Mouse (Mus musculus): ENCODE measurements at regions not wholly inside any gene's neighbourhood (a gene's known extent, or its start where the extent isn't known, plus 50 kb on each side); places are given as distances from the start of the nearest gene placed in this dataset.

DNA sequence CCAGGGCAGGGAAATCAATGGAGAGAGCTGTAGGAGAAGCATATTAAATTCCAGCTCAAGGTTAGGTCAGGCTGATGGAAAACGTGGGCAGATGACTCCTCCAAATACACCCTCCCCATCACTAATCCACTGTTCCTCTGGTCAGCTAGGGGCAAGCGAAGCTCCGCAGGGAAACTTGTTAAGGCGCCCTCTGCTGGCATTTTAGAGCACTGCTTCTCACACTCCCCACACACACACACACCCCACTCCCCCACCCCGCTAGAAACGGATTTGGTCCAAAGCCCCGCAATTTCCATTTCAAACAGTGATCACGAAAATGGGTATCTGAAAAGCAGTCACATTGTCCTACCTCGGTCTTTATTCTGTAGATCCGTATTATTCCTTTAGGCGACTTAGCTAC lies 259.0 kb upstream of the Gpc5 start:
- no peak for ATAC-seq
- no peak overlapping the region for H3K27ac ChIP-seq (ENCODE audit: low read length)
- no peak overlapping the region for H3K4me2 ChIP-seq (ENCODE audit: low read depth, low read length)
- no peaks in the 10 kb centered on the region for H3K4me1 ChIP-seq (ENCODE audit: control insufficient read depth, insufficient read depth, low read length)
- no peaks in the 10 kb centered on the region for H3K9me3 ChIP-seq (ENCODE audit: control insufficient read depth, low read length)
- no peak overlapping the region for H3K4me3 ChIP-seq (ENCODE audit: low read length)
- H3K9ac ChIP-seq (ENCODE audit: low read depth, low read length) = no peak overlapping the region
- 66% methylated on average over 11 of the region's 11 CpGs for WGBS
- no peaks in the 10 kb centered on the region for H3K36me3 ChIP-seq (ENCODE audit: control insufficient read depth, insufficient read depth, low read length)
- no peaks in the 10 kb centered on the region for H3K27me3 ChIP-seq (replicated peaks; ENCODE audit: control insufficient read depth, insufficient read depth, low read length)

GRCm38 (mm10) chr14:114836723-114837349 lies 255.2 kb upstream of the Gpc5 start:
- Histone ChIP-seq H3K4me3 (ENCODE audit: low read length) (no peak overlapping the region), H3K27me3 (replicated peaks; ENCODE audit: control insufficient read depth, insufficient read depth, low read length) (no peaks in the 10 kb centered on the region), H3K27ac (ENCODE audit: low read length) (no peak overlapping the region), H3K4me1 (ENCODE audit: control insufficient read depth, insufficient read depth, low read length) (no peaks in the 10 kb centered on the region), H3K9ac (ENCODE audit: low read depth, low read length) (no peak overlapping the region), H3K4me2 (ENCODE audit: low read depth, low read length) (no peak overlapping the region), H3K36me3 (ENCODE audit: control insufficient read depth, insufficient read depth, low read length) (no peaks in the 10 kb centered on the region), H3K9me3 (ENCODE audit: control insufficient read depth, low read length) (no peaks in the 10 kb centered on the region)
- ATAC-seq = peak; percentile 87
- WGBS = 48% methylated on average over 3 of the region's 3 CpGs

DNA sequence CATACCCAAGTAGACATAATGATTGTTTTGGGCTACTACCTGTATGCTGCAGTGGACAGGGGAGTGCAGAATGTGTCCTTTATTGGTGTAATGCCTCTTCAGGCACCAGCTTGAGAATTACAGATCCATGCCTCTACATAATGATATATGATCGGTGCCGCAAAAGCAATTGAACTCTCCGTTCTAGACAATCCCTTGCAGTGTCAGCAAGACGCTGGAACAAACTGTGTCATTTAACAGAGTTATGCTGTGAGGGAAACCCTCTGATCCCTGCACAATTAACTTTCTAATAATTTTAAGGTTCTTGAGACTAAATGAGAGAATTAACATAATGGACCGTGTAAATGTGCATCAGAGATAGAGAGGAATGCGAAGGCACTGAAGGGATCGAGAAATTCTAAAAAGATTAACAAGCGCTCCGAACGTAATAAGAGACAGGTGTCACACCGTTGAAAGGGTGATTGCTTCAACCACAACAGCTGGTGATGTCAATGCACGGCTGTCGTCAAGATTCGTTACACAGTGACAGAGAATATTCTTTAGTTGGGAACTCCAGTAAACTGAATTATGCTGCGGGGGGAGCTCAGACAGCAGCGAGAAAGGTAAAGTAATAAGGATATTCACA lies 254.3 kb upstream of the Gpc5 start:
- 48% methylated on average over 16 of the region's 16 CpGs for WGBS
- H3K36me3 ChIP-seq (ENCODE audit: control insufficient read depth, insufficient read depth, low read length) = no peaks in the 10 kb centered on the region
- no peaks in the 10 kb centered on the region for H3K9me3 ChIP-seq (ENCODE audit: control insufficient read depth, low read length)
- no peak overlapping the region for H3K4me3 ChIP-seq (ENCODE audit: low read length)
- no peak overlapping the region for H3K27ac ChIP-seq (ENCODE audit: low read length)
- H3K4me1 ChIP-seq (ENCODE audit: control insufficient read depth, insufficient read depth, low read length) = no peaks in the 10 kb centered on the region
- no peaks in the 10 kb centered on the region for H3K27me3 ChIP-seq (replicated peaks; ENCODE audit: control insufficient read depth, insufficient read depth, low read length)
- H3K9ac ChIP-seq (ENCODE audit: low read depth, low read length) = no peak overlapping the region
- ATAC-seq = 0 out of 2 replicates have a peak, but pooled peaks have one; percentile 19
- H3K4me2 ChIP-seq (ENCODE audit: low read depth, low read length) = 0 out of 2 replicates have a peak overlapping the region, but pooled peaks have one; percentile 25

DNA sequence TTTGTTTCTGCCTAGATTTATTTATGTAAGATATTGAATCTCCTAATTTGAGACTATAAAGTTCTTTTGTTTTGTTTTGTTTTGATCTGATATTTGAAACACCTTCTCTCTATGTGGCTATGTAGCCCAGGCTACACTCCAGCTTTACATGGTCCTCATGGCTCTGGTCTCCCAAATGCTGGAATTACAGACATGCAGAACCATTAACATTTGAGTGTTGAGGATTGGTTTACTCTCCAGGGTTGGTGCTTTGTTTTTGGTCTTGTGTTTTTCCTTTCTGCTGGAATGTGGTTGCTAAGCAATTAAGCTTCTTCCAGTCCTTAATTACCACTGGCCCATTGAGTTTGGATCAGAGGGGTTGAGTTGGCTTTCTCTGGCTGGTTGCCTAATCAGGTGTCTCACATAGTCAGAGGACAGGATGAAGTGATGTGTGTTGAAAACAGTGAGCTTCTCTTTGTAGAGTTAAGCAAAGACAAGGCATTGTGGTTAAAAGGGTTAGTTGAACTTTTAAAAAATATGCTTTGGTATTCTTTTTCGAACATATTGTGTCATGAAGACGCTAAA lies 252.6 kb upstream of the Gpc5 start:
- Histone ChIP-seq H3K27me3 (replicated peaks; ENCODE audit: control insufficient read depth, insufficient read depth, low read length) (no peaks in the 10 kb centered on the region), H3K36me3 (ENCODE audit: control insufficient read depth, insufficient read depth, low read length) (no peaks in the 10 kb centered on the region), H3K9me3 (ENCODE audit: control insufficient read depth, low read length) (no peaks in the 10 kb centered on the region), H3K4me1 (ENCODE audit: control insufficient read depth, insufficient read depth, low read length) (no peaks in the 10 kb centered on the region), H3K27ac (ENCODE audit: low read length) (no peak overlapping the region), H3K4me2 (ENCODE audit: low read depth, low read length) (no peak overlapping the region), H3K9ac (ENCODE audit: low read depth, low read length) (no peak overlapping the region), H3K4me3 (ENCODE audit: low read length) (no peak overlapping the region)
- WGBS = 85% methylated on average over 2 of the region's 2 CpGs
- no peak for ATAC-seq

DNA sequence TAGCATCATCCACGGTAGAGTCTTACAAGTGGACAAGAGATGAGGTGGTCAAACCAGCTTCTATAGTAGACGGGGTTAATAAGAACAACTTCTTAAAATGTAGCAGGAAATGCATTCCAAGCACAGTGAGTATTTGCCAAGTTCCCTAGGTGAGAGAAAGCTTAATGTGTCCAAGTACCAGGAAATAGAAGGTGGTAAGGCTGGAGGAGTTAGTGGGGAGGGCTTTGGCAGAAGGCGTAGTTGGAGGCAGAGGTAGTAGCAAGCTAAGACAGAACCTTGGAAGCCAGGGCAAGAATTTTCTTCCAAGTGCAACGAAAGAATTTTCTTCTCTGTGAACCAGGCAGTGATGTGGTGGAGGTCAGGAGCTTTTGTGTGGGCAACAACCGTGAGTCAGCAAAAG lies 251.2 kb upstream of the Gpc5 start:
- no peak overlapping the region for H3K27ac ChIP-seq (ENCODE audit: low read length)
- no peaks in the 10 kb centered on the region for H3K4me1 ChIP-seq (ENCODE audit: control insufficient read depth, insufficient read depth, low read length)
- WGBS = 74% methylated on average over 5 of the region's 5 CpGs
- ATAC-seq = no peak
- H3K4me2 ChIP-seq (ENCODE audit: low read depth, low read length) = no peak overlapping the region
- H3K9ac ChIP-seq (ENCODE audit: low read depth, low read length) = no peak overlapping the region
- H3K27me3 ChIP-seq (replicated peaks; ENCODE audit: control insufficient read depth, insufficient read depth, low read length) = no peaks in the 10 kb centered on the region
- no peaks in the 10 kb centered on the region for H3K9me3 ChIP-seq (ENCODE audit: control insufficient read depth, low read length)
- no peaks in the 10 kb centered on the region for H3K36me3 ChIP-seq (ENCODE audit: control insufficient read depth, insufficient read depth, low read length)
- H3K4me3 ChIP-seq (ENCODE audit: low read length) = no peak overlapping the region

DNA sequence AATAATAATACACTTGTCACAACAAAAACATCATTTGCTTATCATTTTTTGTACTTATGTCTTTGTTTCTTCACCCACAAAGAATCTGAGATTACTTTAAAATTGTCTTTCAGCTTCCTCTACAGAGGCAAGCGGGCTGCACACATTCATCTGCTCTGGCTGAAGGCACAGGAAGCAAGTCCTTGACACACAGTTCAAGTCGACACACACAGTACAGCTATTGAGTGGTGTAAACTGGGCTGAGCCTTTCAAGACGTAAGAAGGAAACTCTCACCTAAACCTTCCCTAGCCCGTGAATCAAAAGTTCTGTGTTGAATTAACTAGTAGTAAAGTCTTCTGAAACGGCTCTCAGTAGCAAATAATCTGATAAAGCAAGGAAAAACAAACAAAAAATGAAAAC lies 250.5 kb upstream of the Gpc5 start:
- no peak overlapping the region for H3K4me3 ChIP-seq (ENCODE audit: low read length)
- 30% methylated on average over 5 of the region's 5 CpGs for WGBS
- H3K27me3 ChIP-seq (replicated peaks; ENCODE audit: control insufficient read depth, insufficient read depth, low read length) = no peaks in the 10 kb centered on the region
- H3K4me1 ChIP-seq (ENCODE audit: control insufficient read depth, insufficient read depth, low read length) = no peaks in the 10 kb centered on the region
- no peak for ATAC-seq
- no peak overlapping the region for H3K9ac ChIP-seq (ENCODE audit: low read depth, low read length)
- H3K27ac ChIP-seq (ENCODE audit: low read length) = no peak overlapping the region
- no peaks in the 10 kb centered on the region for H3K36me3 ChIP-seq (ENCODE audit: control insufficient read depth, insufficient read depth, low read length)
- H3K4me2 ChIP-seq (ENCODE audit: low read depth, low read length) = no peak overlapping the region
- no peaks in the 10 kb centered on the region for H3K9me3 ChIP-seq (ENCODE audit: control insufficient read depth, low read length)

GRCm38 (mm10) chr14:114842327-114842726 lies 249.7 kb upstream of the Gpc5 start:
- no peaks in the 10 kb centered on the region for H3K9me3 ChIP-seq (ENCODE audit: control insufficient read depth, low read length)
- H3K9ac ChIP-seq (ENCODE audit: low read depth, low read length) = no peak overlapping the region
- no peak overlapping the region for H3K4me2 ChIP-seq (ENCODE audit: low read depth, low read length)
- no peak for ATAC-seq
- H3K4me1 ChIP-seq (ENCODE audit: control insufficient read depth, insufficient read depth, low read length) = no peaks in the 10 kb centered on the region
- H3K4me3 ChIP-seq (ENCODE audit: low read length) = no peak overlapping the region
- no peak overlapping the region for H3K27ac ChIP-seq (ENCODE audit: low read length)
- no peaks in the 10 kb centered on the region for H3K36me3 ChIP-seq (ENCODE audit: control insufficient read depth, insufficient read depth, low read length)
- WGBS = 71% methylated on average over 8 of the region's 8 CpGs
- no peaks in the 10 kb centered on the region for H3K27me3 ChIP-seq (replicated peaks; ENCODE audit: control insufficient read depth, insufficient read depth, low read length)

GRCm38 (mm10) chr14:114843105-114843743 lies 248.8 kb upstream of the Gpc5 start:
- H3K27me3 ChIP-seq (replicated peaks; ENCODE audit: control insufficient read depth, insufficient read depth, low read length) = no peaks in the 10 kb centered on the region
- no peak overlapping the region for H3K4me3 ChIP-seq (ENCODE audit: low read length)
- H3K9ac ChIP-seq (ENCODE audit: low read depth, low read length) = no peak overlapping the region
- ATAC-seq = no peak
- no peak overlapping the region for H3K4me2 ChIP-seq (ENCODE audit: low read depth, low read length)
- WGBS = 89% methylated on average over 6 of the region's 6 CpGs
- H3K4me1 ChIP-seq (ENCODE audit: control insufficient read depth, insufficient read depth, low read length) = no peaks in the 10 kb centered on the region
- no peaks in the 10 kb centered on the region for H3K9me3 ChIP-seq (ENCODE audit: control insufficient read depth, low read length)
- no peak overlapping the region for H3K27ac ChIP-seq (ENCODE audit: low read length)
- no peaks in the 10 kb centered on the region for H3K36me3 ChIP-seq (ENCODE audit: control insufficient read depth, insufficient read depth, low read length)

GRCm38 (mm10) chr14:114854324-114855054 lies 237.5 kb upstream of the Gpc5 start:
- no peak overlapping the region for H3K27ac ChIP-seq (ENCODE audit: low read length)
- H3K4me1 ChIP-seq (ENCODE audit: control insufficient read depth, insufficient read depth, low read length) = peaks cover 9% of the 10 kb centered on the region
- no peak overlapping the region for H3K9ac ChIP-seq (ENCODE audit: low read depth, low read length)
- H3K4me3 ChIP-seq (ENCODE audit: low read length) = no peak overlapping the region
- WGBS = 21% methylated on average over 9 of the region's 9 CpGs
- no peaks in the 10 kb centered on the region for H3K36me3 ChIP-seq (ENCODE audit: control insufficient read depth, insufficient read depth, low read length)
- H3K9me3 ChIP-seq (ENCODE audit: control insufficient read depth, low read length) = no peaks in the 10 kb centered on the region
- peak; percentile 61 for ATAC-seq
- no peak overlapping the region for H3K4me2 ChIP-seq (ENCODE audit: low read depth, low read length)
- no peaks in the 10 kb centered on the region for H3K27me3 ChIP-seq (replicated peaks; ENCODE audit: control insufficient read depth, insufficient read depth, low read length)

Data from intestine, embryonic 16.5 days (tissue).